In the genomic region with DNA sequence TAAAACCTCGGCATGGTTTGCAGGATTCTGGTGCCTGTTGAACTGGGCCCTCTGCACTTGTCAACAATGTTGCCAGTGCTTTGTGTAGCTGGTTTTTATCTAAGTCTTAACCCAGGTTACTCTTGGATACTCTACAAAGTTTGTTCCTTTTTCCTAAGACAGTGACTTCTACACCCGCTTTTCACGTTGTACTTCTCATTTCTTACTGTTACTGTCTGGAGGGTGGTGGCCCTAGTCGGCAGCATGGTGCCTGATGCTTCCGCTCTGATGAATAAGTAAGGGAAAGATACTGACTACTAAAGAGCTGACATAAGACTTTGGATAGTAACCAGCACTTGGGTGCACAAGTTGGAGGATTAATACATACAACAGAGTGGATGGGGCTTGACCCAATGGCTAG, we compare ENCODE assay signal across 20 mouse cellular contexts.
"Had no signal": no experiment of that assay in that cellular context is flagged by ENCODE, and none has a peak within 500 bp of the region (broad histone marks: within the 10 kb centered on the region; RNA-seq: fewer than 3 reads in every experiment).

No protein-coding gene starts in this region.

- H3K27ac ChIP-seq: intestine, embryonic 15.5 days; liver, embryonic 12.5 days; liver, embryonic 15.5 days; lung, embryonic 15.5 days; midbrain, embryonic 10.5 days; midbrain, embryonic 13.5 days; neural tube, embryonic 12.5 days; neural tube, embryonic 15.5 days had no signal

- H3K27me3 ChIP-seq: intestine, embryonic 15.5 days; liver, embryonic 12.5 days; liver, embryonic 15.5 days; lung, embryonic 15.5 days; midbrain, embryonic 13.5 days; neural tube, embryonic 12.5 days; neural tube, embryonic 15.5 days had no signal

- H3K4me3 ChIP-seq: intestine, embryonic 15.5 days; liver, embryonic 12.5 days; liver, embryonic 15.5 days; lung, embryonic 15.5 days; midbrain, embryonic 10.5 days; midbrain, embryonic 13.5 days; neural tube, embryonic 12.5 days; neural tube, embryonic 15.5 days had no signal

- H3K9me3 ChIP-seq: intestine, embryonic 15.5 days; liver, embryonic 12.5 days; liver, embryonic 15.5 days; lung, embryonic 15.5 days; midbrain, embryonic 10.5 days; midbrain, embryonic 13.5 days; neural tube, embryonic 12.5 days; neural tube, embryonic 15.5 days had no signal

- DNase-seq: kidney, adult 18-20 months; kidney, adult 9 months; kidney, postnatal 14 days; kidney, postnatal 4 days; lung, adult 18-20 months; lung, postnatal 10 days; lung, postnatal 36 days; retina, postnatal 1 day; right cerebral cortex, postnatal 25 days; thymus, adult 18-20 months; thymus, postnatal 36 days had no signal

- ATAC-seq: intestine, embryonic 15.5 days; liver, embryonic 12.5 days; midbrain, embryonic 13.5 days; midbrain, embryonic 16.5 days had no signal

- H3K36me3 ChIP-seq: intestine, embryonic 15.5 days; liver, embryonic 15.5 days; neural tube, embryonic 12.5 days; neural tube, embryonic 15.5 days had no signal

- H3K4me2 ChIP-seq: intestine, embryonic 15.5 days; liver, embryonic 12.5 days; liver, embryonic 15.5 days; lung, embryonic 15.5 days; midbrain, embryonic 13.5 days; neural tube, embryonic 12.5 days; neural tube, embryonic 15.5 days had no signal

- H3K9ac ChIP-seq: intestine, embryonic 15.5 days; liver, embryonic 12.5 days; liver, embryonic 15.5 days; lung, embryonic 15.5 days; midbrain, embryonic 13.5 days; neural tube, embryonic 12.5 days; neural tube, embryonic 15.5 days had no signal
